Mouse (Mus musculus): Measurements from ENCODE around the gene Pak1ip1.

Gene Pak1ip1

GRCm38 (mm10) chr13:41006244-41006643, 5.4 kb downstream of the Pak1ip1 start:
- no peak for DNase-seq (ENCODE audit: low spot score)

GRCm38 (mm10) chr13:41008271-41008670, 7.4 kb downstream of the Pak1ip1 start:
- no peak for DNase-seq (ENCODE audit: low spot score)

GRCm38 (mm10) chr13:41008946-41009345, 8.1 kb downstream of the Pak1ip1 start:
- no peak for DNase-seq (ENCODE audit: low spot score)

GRCm38 (mm10) chr13:41015829-41016634, 15.2 kb downstream of the Pak1ip1 start, which contains the start of gene Tmem14c:
Gene Tmem14c, plus strand, starts transcription at chr13:41016292.
- peak; percentile 92 for DNase-seq (ENCODE audit: low spot score)

- DNase-seq (ENCODE audit: low spot score), result no peak
Measured at GRCm38 (mm10) chr13:41016797-41017405, 16.1 kb downstream of the Pak1ip1 start.

- DNase-seq (ENCODE audit: low spot score), result no peak
Measured at GRCm38 (mm10) chr13:41017832-41018231, 17.0 kb downstream of the Pak1ip1 start.

GRCm38 (mm10) chr13:41018236-41018635, 17.4 kb downstream of the Pak1ip1 start:
- no peak for DNase-seq (ENCODE audit: low spot score)

- DNase-seq (ENCODE audit: low spot score), result no peak
Measured at GRCm38 (mm10) chr13:41018756-41019591, 18.2 kb downstream of the Pak1ip1 start.

- no peak for DNase-seq (ENCODE audit: low spot score)
Measured at GRCm38 (mm10) chr13:41020494-41020893, 19.7 kb downstream of the Pak1ip1 start.

- DNase-seq (ENCODE audit: low spot score), result no peak
Measured at GRCm38 (mm10) chr13:41021607-41022006, 20.8 kb downstream of the Pak1ip1 start.

GRCm38 (mm10) chr13:41022099-41022498, 21.3 kb downstream of the Pak1ip1 start:
- DNase-seq (ENCODE audit: low spot score), result no peak

- no peak for DNase-seq (ENCODE audit: low spot score)
Measured at GRCm38 (mm10) chr13:41030098-41030497, 29.3 kb downstream of the Pak1ip1 start.

- no peak for DNase-seq (ENCODE audit: low spot score)
Measured at GRCm38 (mm10) chr13:41042511-41042910, 41.7 kb downstream of the Pak1ip1 start.

GRCm38 (mm10) chr13:41045901-41046300, 45.1 kb downstream of the Pak1ip1 start:
- no peak for DNase-seq (ENCODE audit: low spot score)

GRCm38 (mm10) chr13:41047280-41047679, 46.5 kb downstream of the Pak1ip1 start:
- no peak for DNase-seq (ENCODE audit: low spot score)

GRCm38 (mm10) chr13:41051965-41052364, 51.1 kb downstream of the Pak1ip1 start:
- DNase-seq (ENCODE audit: low spot score), result no peak
